Mouse (Mus musculus) CH12.LX (cell line): ENCODE data around the gene Gm5862.
"Not testable (repeated sequence)": the region's sequence is repeated elsewhere in the genome, so short reads cannot be mapped to it uniquely, and the experiment has no call there.

Experiments
- CTCF ChIP-seq, 2 experiments: IDR thresholded peaks in 1 of 2; conservative IDR thresholded peaks in 1 of 2; 2 replicates each; pipeline ENCODE4 v1.5.1; 2011 to 2012; ENCODE audit warnings: low read depth in 2 of 2, low read length in 2 of 2, improper control_type of control experiment in 1 of 2, inconsistent platforms in 1 of 2, mild to moderate bottlenecking in 1 of 2, moderate library complexity in 1 of 2
- ELF1 ChIP-seq: IDR thresholded peaks from 2 replicates; pipeline ENCODE4 v1.6.1; 2014; ENCODE audit warnings: low read depth, mild to moderate bottlenecking, inconsistent platforms, low read length, improper control_type of control experiment
- EP300 ChIP-seq: IDR thresholded peaks from 2 replicates; pipeline ENCODE4 v1.6.1; 2011; ENCODE audit warnings: low read length, improper control_type of control experiment
- HCFC1 ChIP-seq: IDR thresholded peaks from 2 replicates; pipeline ENCODE4 v1.6.1; 2012; ENCODE audit warnings: low read depth, mild to moderate bottlenecking, inconsistent platforms, low read length, improper control_type of control experiment
- IRF4 ChIP-seq: IDR thresholded peaks from 2 replicates; pipeline ENCODE4 v1.6.1; 2014; ENCODE audit warnings: low read depth, mild to moderate bottlenecking, inconsistent platforms, low read length, improper control_type of control experiment
- MAFK ChIP-seq: IDR thresholded peaks from 2 replicates; pipeline ENCODE4 v1.6.1; 2011; ENCODE audit warnings: low read length, improper control_type of control experiment; ENCODE audit not compliant: insufficient replicate concordance
- MAX ChIP-seq: IDR thresholded peaks from 2 replicates; pipeline ENCODE4 v1.6.1; 2011; ENCODE audit warnings: low read length, improper control_type of control experiment
- POLR2AphosphoS2 ChIP-seq: IDR thresholded peaks from 2 replicates; pipeline ENCODE4 v1.6.1; 2011; ENCODE audit warnings: low read depth, low read length, improper control_type of control experiment
- USF2 ChIP-seq: conservative IDR thresholded peaks from 2 replicates; pipeline ENCODE4 v1.6.1; 2011; ENCODE audit warnings: low read depth, low read length, improper control_type of control experiment
- ZMIZ1 ChIP-seq: IDR thresholded peaks from 2 replicates; pipeline ENCODE4 v1.6.1; 2012; ENCODE audit warnings: low read depth, mild to moderate bottlenecking, inconsistent platforms, low read length, improper control_type of control experiment

DNA sequence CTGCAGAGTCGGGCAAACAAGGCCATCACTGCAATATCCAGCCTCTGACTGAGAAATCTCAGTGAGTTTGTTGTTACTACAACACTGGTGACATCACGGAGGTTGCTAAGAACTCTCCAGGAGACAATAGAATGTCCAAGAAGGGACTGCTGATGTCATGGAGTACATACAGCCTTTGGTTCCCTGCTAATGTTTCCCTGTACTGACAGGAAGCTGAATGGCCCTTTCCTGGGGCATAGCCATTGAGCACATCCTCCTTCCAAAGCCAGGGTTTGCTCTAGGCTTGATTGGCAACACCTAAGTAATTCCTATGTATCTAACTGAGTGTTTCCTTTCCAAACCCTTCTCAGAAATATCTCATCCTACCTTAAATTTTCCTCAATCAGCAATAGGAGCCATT lies 16.7 kb upstream of the Gm5862 start, which contains the start of gene Speer4a:
- TF ChIP-seq CTCF (conservative IDR thresholded peaks at IDR 0.05 in 1 of 2, IDR thresholded peaks at IDR 0.05 in 1 of 2; ENCODE audit: low read depth in 2 of 2, low read length in 2 of 2); EP300; MAX; POLR2AphosphoS2; HCFC1; IRF4; ZMIZ1; MAFK; USF2; ELF1: not testable (repeated sequence)
